Mouse (Mus musculus): ENCODE measurements around the gene Clec3b.

The Clec3b gene

DNA sequence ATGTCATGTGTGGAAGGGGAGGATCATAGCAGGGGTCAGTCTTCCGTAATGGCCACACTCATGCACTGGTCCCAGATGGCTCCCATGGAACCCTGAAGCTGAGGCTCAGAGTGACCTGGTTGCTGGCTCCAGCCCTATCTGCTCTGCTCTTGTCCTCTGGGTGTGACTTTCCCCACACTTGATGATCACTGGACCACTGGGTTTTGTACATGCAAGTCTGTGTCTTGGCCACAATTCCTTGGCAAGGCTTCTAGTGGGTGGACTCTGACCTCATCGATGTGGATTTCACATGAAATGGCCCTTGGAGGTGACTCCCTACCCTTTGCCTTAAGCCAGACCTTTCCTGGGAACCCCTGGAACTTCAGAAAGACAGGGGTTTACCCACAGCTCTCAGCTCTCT is 2.4 kb downstream of the Clec3b start:
- no peak for DNase-seq (ENCODE audit: low read depth)

DNA sequence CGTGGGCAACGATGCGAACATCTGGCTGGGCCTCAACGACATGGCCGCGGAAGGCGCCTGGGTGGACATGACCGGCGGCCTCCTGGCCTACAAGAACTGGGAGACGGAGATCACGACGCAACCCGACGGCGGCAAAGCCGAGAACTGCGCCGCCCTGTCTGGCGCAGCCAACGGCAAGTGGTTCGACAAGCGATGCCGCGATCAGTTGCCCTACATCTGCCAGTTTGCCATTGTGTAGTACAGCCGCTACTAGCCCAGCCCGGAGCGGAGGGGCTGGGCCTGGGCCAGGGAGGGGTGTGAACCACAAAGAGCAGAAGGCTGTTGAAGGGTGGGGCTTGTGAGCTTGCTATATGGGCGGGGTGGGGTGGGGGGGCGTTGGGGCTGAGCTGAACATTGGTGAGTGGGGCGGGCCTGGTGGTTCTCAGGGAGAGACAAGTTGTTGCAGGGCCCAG is 6.2 kb downstream of the Clec3b start:
- no peak for DNase-seq (ENCODE audit: low read depth)

DNA sequence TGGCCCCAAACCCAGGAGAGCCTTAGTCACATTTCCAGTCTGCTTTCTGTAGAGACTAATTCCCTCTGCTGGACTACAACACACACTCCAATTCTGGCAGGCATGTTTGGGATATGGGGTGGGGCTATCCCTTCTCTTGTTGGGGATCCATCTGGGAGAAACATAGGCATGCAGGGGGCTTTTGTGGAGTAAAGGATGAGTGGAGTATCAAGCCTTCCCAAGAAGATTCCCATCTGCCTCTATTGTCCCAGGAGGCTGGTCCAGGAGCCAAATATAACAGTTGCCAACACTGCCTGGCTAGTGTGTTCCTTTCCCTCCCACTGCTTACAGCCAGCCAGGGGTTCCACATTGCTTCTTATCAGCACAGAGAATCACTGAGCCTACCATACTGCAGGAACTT is 7.0 kb downstream of the Clec3b start:
- no peak for DNase-seq (ENCODE audit: low read depth)

DNA sequence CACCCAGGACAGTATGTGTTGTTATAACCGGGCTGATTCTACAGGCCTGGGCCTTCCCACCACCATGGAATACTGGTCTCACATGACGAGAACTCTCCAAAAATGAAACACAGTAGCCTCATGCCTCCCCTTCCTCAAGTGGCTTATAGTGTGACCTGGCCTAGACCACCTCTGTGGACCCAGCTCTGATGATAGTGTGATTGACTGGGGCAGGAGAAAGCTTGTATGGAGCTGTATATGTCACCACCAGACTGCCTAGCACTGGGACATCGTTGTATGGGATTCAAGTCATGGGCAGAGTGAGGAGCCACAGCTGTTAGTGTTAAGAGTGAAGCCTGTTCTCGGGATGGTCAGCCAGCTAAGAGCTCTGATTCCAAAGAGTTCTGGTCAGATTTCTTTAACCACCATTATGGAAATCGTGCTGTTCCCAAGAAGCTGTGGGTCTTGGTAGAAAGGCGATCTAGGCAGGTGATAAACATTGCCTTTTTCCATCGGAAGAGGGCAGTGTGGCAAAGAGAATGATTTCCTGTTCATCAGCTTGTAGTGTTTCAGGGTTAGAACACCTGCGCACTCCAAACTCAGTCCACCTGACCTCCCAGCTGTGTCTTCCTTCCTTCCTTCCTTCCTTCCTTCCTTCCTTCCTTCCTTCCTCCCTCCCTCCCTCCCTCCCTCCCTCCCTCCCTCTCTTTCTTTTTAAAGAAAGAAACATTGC is 7.5 kb downstream of the Clec3b start:
- DNase-seq (ENCODE audit: low read depth) = peak; percentile 66

DNA sequence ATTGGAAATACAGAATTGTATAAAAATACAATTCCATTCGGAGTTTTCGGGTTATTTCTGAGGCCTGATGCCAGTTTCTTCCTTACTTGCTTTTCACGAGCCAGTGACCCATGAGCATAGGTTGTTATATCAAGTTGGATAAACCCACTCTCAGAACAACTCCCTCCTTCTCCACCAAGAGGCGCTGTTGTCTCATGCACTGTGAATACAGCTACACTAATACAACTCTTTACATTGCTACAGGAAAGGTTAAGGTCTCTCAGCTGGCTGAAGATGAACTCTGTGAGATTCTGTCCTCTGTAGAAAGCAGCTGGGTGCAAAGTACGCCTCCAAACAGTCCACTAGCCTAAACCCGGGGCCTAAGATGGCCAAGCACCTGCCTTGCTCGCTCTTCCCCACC is 8.6 kb downstream of the Clec3b start:
- peak; percentile 88 for DNase-seq (ENCODE audit: low read depth)

DNA sequence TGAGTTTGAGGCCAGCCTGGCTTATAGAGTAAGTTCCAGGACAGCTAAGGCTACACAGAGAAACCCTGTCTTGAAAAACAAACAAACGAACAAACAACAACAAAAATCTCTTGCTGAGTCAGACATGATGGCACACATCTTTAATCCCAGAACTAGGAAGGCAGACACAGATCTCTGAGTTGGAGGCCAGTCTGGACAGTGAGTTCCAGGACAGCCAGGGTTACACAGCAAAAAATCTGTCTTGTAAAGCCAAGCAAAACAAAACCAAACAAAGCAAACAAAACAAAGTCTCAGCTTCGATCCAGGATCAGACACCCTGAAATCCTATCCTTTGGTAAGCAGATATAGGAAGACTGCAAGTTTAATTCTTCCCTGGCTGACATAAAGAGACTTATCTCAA is 11.0 kb downstream of the Clec3b start:
- no peak for DNase-seq (ENCODE audit: low read depth)

DNA sequence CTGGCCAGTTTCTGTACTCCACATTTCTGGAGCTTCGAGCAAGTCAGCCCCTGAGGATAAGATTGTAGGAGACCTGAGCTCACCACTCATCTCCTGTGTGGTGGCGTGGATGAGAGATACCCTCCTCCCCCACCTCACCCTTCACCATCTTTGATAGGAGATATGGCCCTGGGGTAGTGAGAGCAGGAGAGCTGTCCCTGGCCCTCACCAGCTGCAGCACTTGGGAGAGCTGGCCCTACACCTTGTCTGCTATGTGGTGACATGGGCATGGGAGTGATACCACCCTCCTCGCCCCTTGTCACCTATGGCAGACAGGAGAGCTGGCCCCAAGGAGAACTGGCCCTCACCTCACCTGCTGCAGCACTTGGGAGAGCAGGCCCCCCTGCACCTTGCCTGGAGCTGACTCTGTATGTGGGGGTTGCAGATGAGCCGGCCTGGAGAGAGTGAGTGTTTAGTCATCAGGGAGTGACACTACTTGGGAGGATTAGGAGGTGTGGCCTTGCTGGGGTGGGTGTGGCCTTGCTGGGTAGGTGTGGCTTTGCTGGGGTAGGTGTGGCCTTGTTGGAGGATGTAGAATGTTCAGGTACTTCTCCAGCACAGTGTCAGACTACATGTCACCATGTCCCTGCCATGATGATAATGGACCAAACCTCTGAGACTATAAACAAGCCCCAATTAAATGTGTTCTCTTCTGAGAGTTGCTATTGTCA is 12.4 kb downstream of the Clec3b start:
- no peak for DNase-seq (ENCODE audit: low read depth)

DNA sequence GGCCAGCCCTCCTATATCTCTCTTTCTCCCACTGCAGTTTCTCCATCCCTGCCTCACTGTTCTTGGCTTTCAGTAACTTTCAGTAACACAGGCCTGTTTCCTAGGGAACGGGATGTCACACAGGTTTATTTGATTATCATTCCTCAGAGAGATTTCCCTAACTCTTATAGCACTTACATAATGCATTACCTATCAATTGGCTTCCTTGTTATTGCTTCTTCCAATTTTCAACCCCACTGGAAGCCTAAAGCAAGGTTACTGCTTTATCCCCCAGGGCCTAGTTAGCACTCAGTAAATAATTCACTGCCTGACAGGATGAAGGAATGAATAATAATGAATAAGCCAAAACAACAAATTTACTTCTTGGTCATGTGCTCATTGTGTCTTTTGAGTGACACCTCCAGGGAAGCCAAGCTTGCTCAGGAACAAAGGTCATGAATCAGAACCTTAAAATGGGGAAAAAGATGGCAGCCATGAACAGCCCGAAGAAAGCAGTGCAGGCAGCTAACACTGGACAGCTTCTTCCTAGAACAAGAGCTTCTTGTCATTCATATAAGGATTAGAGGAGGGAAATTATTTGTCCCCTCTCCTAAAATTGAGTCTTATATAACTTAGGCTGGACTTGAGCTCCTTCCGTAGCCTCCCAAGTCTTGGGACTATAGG is 15.2 kb downstream of the Clec3b start:
- DNase-seq (ENCODE audit: low read depth) = no peak

DNA sequence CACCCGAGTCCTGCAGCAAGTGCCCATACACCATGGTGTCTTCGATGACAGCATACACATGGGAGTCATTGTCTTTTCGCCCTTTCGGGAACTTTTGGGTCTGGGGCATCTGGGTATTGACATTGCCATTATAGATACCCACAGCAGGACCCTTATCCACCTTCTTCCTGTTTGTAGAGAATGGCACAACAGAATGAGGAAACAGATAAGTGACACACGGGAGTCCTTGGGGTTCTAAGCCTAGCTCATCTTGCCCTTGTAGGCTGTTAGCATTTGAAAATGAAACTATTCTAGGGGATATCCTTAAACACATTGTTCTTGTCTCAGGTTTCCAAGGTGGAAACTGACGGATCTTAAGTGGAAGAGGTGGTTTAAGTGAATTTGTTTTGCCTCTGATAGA is 23.0 kb downstream of the Clec3b start:
- no peak for DNase-seq (ENCODE audit: low read depth)

DNA sequence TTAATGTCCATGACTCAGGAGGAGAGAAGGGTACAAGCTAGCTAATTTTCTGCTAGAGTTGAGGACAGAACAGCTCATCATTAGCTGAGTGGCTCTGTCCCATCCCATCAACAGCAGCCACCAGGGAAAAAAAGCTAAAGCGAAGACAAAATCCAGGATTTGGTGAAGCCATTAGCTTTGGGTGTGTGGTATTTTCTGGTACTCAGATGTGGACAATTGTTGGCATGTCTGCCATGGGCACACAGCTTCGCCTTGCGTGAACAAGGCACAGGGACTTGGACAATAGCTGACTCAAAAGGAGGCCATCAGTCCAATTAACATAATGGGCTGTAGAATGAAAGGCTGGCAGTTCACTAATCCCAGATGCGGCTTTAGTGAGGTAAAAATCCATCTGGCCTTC is 23.6 kb downstream of the Clec3b start:
- DNase-seq (ENCODE audit: low read depth) = no peak

DNA sequence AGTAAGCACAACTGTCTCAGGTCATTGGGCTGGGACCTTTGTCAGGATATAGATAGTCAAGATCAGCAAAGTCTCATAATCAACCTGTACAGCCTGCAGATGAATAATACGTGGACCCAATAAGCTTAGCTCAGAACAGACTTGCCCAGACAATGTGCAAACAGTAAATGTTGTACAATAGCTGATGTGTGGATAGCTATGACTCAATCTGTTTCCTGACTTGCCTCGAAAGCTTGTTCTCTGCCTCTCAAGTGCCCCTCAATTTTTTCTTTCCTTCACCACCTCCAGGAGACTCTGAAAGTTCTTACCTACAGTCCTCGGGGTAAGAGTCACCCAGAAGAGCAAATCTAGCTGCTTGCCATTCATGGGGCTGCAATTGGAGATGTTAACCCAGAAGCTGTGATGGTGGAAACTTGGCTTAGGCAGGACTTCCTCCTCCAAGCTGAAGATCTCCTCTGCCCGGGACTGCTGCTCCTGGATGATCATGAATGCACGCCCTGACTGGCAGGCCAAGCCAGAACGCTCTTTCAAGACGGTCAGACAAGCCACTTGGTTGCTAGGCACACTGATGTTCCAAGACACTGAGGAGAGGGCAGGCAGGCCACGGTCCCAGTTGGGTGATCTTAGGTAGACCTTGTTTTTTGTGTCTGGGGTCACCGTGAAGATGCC is 26.8 kb downstream of the Clec3b start:
- DNase-seq (ENCODE audit: low read depth) = peak; percentile 54

DNA sequence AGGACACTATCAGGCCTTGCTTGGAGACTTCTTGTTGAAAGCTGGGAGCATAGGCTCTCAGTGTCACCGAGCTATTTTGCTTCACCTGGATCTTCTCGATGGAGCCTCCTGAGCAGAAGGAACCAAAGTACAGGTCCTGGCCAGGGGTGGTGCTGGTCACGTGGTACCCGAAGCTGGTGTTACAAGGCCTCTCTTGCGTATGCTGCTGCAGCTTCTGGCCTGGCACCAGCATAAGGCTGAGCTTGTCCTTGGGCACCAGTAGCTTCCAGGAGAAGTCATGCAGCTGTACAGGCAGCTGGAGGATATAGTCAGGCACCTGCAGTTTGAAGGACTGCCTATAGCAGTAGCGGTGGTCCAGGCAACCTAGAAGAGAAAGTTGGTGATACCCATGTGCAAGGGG is 29.3 kb downstream of the Clec3b start:
- DNase-seq (ENCODE audit: low read depth) = no peak

DNA sequence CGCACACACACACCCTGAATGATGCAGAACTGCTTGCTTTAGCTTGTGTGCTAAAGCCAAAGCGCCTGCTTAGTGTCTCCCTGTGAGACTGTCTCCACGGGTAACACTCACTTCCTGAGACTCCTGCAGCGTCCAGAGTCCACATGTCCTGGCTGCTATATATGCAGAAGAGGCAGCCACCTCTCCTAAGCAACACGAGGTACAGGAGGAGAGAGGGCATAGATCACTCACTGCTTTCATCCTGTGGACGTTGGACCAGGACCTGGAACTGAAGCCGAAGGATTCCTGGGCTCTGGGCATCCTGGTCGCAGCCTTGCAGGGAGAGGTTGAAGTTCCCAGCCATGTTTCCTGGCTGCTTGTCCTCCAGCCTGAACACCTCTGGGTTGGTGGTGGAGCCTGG is 32.5 kb downstream of the Clec3b start:
- no peak for DNase-seq (ENCODE audit: low read depth)

DNA sequence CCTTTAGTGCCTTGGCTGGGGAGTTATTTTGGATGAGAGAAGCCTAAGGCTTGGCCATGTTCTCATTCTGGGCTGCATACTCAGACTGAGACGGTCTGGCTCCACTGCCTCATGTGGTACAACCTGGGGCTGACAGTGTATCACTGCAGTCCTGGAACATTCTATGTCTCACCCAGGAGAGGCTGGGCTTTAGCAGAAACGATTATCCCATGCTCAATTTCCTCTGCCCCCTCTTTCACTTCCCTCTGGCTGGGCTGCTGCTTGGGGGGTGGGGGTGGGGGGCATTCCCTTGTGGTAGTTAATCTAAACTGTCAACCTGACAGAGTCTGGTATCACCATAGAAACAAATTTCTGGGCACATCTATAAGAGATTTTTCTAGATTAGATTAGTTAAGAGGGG is 34.8 kb downstream of the Clec3b start:
- DNase-seq (ENCODE audit: low read depth) = no peak

DNA sequence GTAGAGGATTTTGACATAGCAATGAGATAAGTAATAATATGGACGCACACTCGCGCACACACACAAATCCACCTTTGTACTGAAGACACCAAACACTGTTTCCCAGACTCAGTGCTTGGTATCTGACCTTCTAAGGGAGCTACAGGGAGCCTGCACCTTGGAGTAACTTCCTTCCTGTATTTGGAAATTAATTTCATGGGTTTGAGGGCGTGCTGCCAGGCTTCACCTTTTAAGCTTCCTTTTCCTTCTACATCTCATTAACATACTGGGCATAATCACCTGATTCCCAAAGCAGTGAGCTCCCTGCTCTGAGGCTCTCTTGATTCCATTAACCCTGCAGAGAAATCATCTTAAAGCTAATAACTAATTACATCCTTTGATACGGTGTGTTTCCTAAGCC is 35.4 kb downstream of the Clec3b start:
- no peak for DNase-seq (ENCODE audit: low read depth)

DNA sequence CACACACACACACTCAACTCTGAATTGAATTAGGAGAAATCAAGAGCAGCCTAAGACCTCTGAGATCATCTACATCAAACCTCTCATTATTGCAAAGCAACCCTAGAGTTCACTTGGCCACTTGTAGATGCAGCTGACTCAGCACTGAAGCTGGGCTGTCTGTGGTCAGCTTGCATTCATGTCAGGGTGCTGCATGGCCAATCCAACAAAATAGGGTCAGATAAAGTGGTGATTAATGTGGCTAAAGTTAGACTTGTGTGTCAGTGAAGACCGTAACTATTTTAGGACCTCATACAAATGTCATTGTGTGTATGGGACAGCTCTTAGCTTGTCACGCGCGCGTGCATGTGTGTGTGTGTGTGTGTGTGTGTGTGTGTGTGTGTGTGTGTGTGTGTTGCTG is 36.8 kb downstream of the Clec3b start:
- DNase-seq (ENCODE audit: low read depth) = peak; percentile 40

DNA sequence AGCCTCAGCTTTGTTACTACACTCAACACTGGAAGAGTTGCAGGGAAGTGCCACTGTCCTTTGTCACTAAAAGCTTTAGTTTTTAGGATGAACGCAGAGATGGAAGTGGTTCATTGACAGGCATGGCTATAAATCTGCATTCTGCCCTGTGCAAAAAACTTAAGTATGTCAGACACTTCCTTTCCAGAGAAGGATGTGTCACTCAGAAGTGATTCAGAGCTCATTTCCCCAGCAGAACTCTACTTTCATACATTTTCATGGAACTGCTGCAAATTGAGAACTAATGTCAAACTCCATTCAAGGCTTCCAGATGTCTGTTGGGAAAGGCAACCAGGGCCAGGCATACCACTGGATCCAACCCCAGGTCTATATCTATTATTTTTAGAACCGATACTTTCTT is 37.5 kb downstream of the Clec3b start:
- no peak for DNase-seq (ENCODE audit: low read depth)

DNA sequence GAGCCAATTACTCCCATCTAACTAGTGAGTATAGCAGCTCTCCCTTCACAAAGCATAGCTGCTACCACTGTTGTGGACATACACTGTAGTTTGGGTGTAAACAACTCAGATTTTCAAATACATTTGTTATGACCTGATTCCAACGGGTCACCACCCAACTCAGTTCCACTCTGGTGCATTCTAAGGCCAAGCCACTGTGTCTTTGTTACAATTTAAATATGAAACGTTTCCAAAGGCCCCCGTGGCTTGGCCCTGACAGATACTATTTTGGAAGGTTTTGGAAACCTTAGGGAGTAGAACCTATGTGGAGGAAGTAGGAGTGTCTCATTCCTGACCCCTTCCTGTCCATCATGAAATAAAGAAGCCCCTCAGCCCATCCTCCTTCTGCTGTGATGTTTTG is 49.4 kb downstream of the Clec3b start:
- no peak for DNase-seq (ENCODE audit: low read depth)

DNA sequence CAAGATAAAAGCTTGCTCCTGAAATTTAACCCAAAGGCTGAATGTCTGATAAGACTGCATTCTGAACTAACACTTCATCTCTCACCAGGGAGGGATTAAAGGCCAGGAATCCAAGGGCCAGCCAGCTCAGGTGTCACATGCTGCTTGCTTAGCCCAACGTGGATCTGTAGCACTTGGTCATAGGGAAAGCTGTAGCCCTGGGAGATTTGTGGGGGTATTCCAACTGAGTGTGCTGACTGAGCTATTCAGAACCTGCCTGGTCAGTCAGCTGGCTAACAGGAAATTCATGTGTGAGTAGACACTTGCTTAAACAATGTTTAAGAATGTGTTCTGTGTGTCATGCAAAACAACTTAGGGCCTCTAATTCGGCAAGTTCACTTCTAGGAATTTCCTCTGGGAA is 55.8 kb downstream of the Clec3b start:
- no peak for DNase-seq (ENCODE audit: low read depth)

DNA sequence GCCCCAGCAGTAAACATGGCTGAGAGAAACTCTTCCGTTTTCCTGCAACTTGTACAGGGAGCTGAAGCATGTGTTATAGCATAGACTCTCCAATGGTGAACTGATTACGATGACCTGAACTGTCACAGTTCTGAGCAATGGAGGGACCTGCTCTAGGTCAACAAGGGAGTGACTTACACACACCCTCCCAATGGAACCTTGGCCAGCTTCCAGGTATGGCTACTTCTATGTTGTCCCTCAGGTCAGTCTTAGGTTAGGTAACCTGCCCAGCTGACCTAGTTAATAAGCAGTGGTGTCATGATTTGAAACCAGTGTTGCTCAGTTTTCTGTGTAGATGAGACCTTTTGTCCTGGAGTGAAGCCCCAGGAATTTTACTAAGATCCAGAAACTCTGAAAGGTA is 56.2 kb downstream of the Clec3b start:
- DNase-seq (ENCODE audit: low read depth) = no peak
